Mouse (Mus musculus): ENCODE measurements at regions not wholly inside any gene's neighbourhood (a gene's known extent, or its start where the extent isn't known, plus 50 kb on each side); places are given as distances from the start of the nearest gene placed in this dataset.

GRCm38 (mm10) chr1:90478839-90479238, 123.9 kb upstream of the Cops8 start:
- no peaks in the 10 kb centered on the region for H3K9me3 ChIP-seq (ENCODE audit: control insufficient read depth, insufficient read depth, low read depth, low read length)
- H3K27ac ChIP-seq (ENCODE audit: insufficient read depth, low read depth, low read length, poor library complexity, severe bottlenecking), result no peak overlapping the region
- no peak overlapping the region for H3K4me3 ChIP-seq (ENCODE audit: insufficient read depth in 1 of 2, low read depth in 1 of 2, low read length in 2 of 2, poor library complexity in 1 of 2, severe bottlenecking in 1 of 2)
- in situ Hi-C loops (cut with MboI; ENCODE audit: low sequenced_read_pairs in 2 of 2, unreplicated experiment in 2 of 2), result no loop called here
- TF ChIP-seq MAFK (IDR thresholded peaks at IDR 0.05; ENCODE audit: insufficient read depth, low read depth, low read length) (no peak), CHD2 (IDR thresholded peaks at IDR 0.05; ENCODE audit: low read depth, low read length) (no peak), HCFC1 (IDR thresholded peaks at IDR 0.05; ENCODE audit: borderline replicate concordance, insufficient read depth, low read length) (no peak), ZNF384 (IDR thresholded peaks at IDR 0.05; ENCODE audit: low read depth, low read length) (no peak), ZC3H11A (IDR thresholded peaks at IDR 0.05; ENCODE audit: borderline replicate concordance, low read depth, low read length) (no peak)
- DNase-seq (ENCODE audit: low read depth, low spot score), result no peak
- H3K4me1 ChIP-seq (ENCODE audit: control insufficient read depth in 2 of 2, insufficient read depth in 2 of 2, low read length in 2 of 2, poor library complexity in 1 of 2), result no peaks in the 10 kb centered on the region
- no peaks in the 10 kb centered on the region for H3K36me3 ChIP-seq (ENCODE audit: control insufficient read depth, insufficient read depth, low read length, poor library complexity, severe bottlenecking)
- H3K9ac ChIP-seq (ENCODE audit: insufficient read depth, low read depth, low read length, poor library complexity, severe bottlenecking), result no peak overlapping the region

GRCm38 (mm10) chr1:90481247-90481646, 121.5 kb upstream of the Cops8 start:
- DNase-seq (ENCODE audit: low read depth, low spot score), result no peak
- H3K9ac ChIP-seq (ENCODE audit: insufficient read depth, low read depth, low read length, poor library complexity, severe bottlenecking), result no peak overlapping the region
- H3K4me3 ChIP-seq (ENCODE audit: insufficient read depth in 1 of 2, low read depth in 1 of 2, low read length in 2 of 2, poor library complexity in 1 of 2, severe bottlenecking in 1 of 2), result no peak overlapping the region
- in situ Hi-C loops (cut with MboI; ENCODE audit: low sequenced_read_pairs in 2 of 2, unreplicated experiment in 2 of 2), result no loop called here
- no peaks in the 10 kb centered on the region for H3K36me3 ChIP-seq (ENCODE audit: control insufficient read depth, insufficient read depth, low read length, poor library complexity, severe bottlenecking)
- H3K4me1 ChIP-seq (ENCODE audit: control insufficient read depth in 2 of 2, insufficient read depth in 2 of 2, low read length in 2 of 2, poor library complexity in 1 of 2), result no peaks in the 10 kb centered on the region
- no peak overlapping the region for H3K27ac ChIP-seq (ENCODE audit: insufficient read depth, low read depth, low read length, poor library complexity, severe bottlenecking)
- H3K9me3 ChIP-seq (ENCODE audit: control insufficient read depth, insufficient read depth, low read depth, low read length), result no peaks in the 10 kb centered on the region
- TF ChIP-seq ZNF384 (IDR thresholded peaks at IDR 0.05; ENCODE audit: low read depth, low read length) (no peak), ZC3H11A (IDR thresholded peaks at IDR 0.05; ENCODE audit: borderline replicate concordance, low read depth, low read length) (no peak), HCFC1 (IDR thresholded peaks at IDR 0.05; ENCODE audit: borderline replicate concordance, insufficient read depth, low read length) (no peak), CHD2 (IDR thresholded peaks at IDR 0.05; ENCODE audit: low read depth, low read length) (no peak), MAFK (IDR thresholded peaks at IDR 0.05; ENCODE audit: insufficient read depth, low read depth, low read length) (no peak)

DNA sequence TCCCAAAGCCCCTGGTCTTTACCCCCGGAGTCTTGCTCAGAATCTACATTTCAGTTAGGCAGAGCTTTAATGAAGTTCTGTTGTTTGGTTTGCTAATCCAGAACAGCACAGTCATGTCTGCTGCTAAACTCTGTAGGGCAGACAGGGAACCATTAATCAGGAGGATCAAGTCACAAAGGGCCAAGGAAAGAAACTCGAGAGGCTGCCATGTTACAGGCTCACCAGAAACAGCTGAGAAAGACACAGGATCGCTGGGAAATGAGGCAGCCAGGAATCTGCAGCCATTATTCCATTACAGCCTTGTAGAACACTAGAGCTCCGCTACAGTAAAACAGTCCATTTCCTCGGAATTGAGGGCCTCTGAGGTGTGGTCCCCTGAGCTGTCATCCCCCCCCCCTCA, 121.1 kb upstream of the Cops8 start:
- Histone ChIP-seq H3K9me3 (ENCODE audit: control insufficient read depth, insufficient read depth, low read depth, low read length) (no peaks in the 10 kb centered on the region), H3K4me1 (ENCODE audit: control insufficient read depth in 2 of 2, insufficient read depth in 2 of 2, low read length in 2 of 2, poor library complexity in 1 of 2) (no peaks in the 10 kb centered on the region), H3K9ac (ENCODE audit: insufficient read depth, low read depth, low read length, poor library complexity, severe bottlenecking) (no peak overlapping the region), H3K36me3 (ENCODE audit: control insufficient read depth, insufficient read depth, low read length, poor library complexity, severe bottlenecking) (no peaks in the 10 kb centered on the region), H3K4me3 (ENCODE audit: insufficient read depth in 1 of 2, low read depth in 1 of 2, low read length in 2 of 2, poor library complexity in 1 of 2, severe bottlenecking in 1 of 2) (no peak overlapping the region), H3K27ac (ENCODE audit: insufficient read depth, low read depth, low read length, poor library complexity, severe bottlenecking) (no peak overlapping the region)
- TF ChIP-seq MAFK (IDR thresholded peaks at IDR 0.05; ENCODE audit: insufficient read depth, low read depth, low read length) (no peak), CHD2 (IDR thresholded peaks at IDR 0.05; ENCODE audit: low read depth, low read length) (no peak), ZNF384 (IDR thresholded peaks at IDR 0.05; ENCODE audit: low read depth, low read length) (no peak), ZC3H11A (IDR thresholded peaks at IDR 0.05; ENCODE audit: borderline replicate concordance, low read depth, low read length) (no peak), HCFC1 (IDR thresholded peaks at IDR 0.05; ENCODE audit: borderline replicate concordance, insufficient read depth, low read length) (no peak)
- in situ Hi-C loops (cut with MboI; ENCODE audit: low sequenced_read_pairs in 2 of 2, unreplicated experiment in 2 of 2), result no loop called here
- no peak for DNase-seq (ENCODE audit: low read depth, low spot score)

GRCm38 (mm10) chr1:90486349-90486839, 116.4 kb upstream of the Cops8 start:
- Histone ChIP-seq H3K4me1 (ENCODE audit: control insufficient read depth in 2 of 2, insufficient read depth in 2 of 2, low read length in 2 of 2, poor library complexity in 1 of 2) (peaks cover 0 to 7% of the 10 kb centered on the region in 2 experiments; a peak in 1 of 4 replicates), H3K9ac (ENCODE audit: insufficient read depth, low read depth, low read length, poor library complexity, severe bottlenecking) (no peak overlapping the region), H3K9me3 (ENCODE audit: control insufficient read depth, insufficient read depth, low read depth, low read length) (no peaks in the 10 kb centered on the region), H3K36me3 (ENCODE audit: control insufficient read depth, insufficient read depth, low read length, poor library complexity, severe bottlenecking) (no peaks in the 10 kb centered on the region), H3K4me3 (ENCODE audit: insufficient read depth in 1 of 2, low read depth in 1 of 2, low read length in 2 of 2, poor library complexity in 1 of 2, severe bottlenecking in 1 of 2) (no peak overlapping the region), H3K27ac (ENCODE audit: insufficient read depth, low read depth, low read length, poor library complexity, severe bottlenecking) (no peak overlapping the region)
- no peak for DNase-seq (ENCODE audit: low read depth, low spot score)
- in situ Hi-C loops (cut with MboI; ENCODE audit: low sequenced_read_pairs in 2 of 2, unreplicated experiment in 2 of 2), result no loop called here
- TF ChIP-seq CHD2 (IDR thresholded peaks at IDR 0.05; ENCODE audit: low read depth, low read length) (no peak), MAFK (IDR thresholded peaks at IDR 0.05; ENCODE audit: insufficient read depth, low read depth, low read length) (no peak), ZNF384 (IDR thresholded peaks at IDR 0.05; ENCODE audit: low read depth, low read length) (no peak), HCFC1 (IDR thresholded peaks at IDR 0.05; ENCODE audit: borderline replicate concordance, insufficient read depth, low read length) (no peak), ZC3H11A (IDR thresholded peaks at IDR 0.05; ENCODE audit: borderline replicate concordance, low read depth, low read length) (no peak)

DNA sequence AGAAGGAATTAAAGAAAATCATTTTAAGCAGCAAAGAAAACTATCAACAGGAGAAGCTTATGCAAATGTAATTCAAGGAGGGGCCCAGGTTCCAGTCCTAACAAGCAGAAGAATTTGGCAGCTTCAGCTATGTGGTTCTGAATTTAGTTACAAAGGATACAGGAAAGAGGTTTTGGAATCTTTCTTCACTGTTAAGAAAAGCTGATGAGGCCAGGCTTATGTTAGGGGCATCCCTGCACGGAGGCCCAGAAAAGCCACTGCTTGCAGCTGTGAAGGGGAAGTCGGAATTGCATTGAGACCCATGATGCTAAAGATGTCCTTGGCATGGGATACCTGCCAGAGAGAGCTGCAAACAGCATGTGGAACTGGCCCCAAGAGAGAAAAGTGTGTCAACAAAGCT, 114.9 kb upstream of the Cops8 start:
- no peak overlapping the region for H3K27ac ChIP-seq (ENCODE audit: insufficient read depth, low read depth, low read length, poor library complexity, severe bottlenecking)
- no peak overlapping the region for H3K4me3 ChIP-seq (ENCODE audit: insufficient read depth in 1 of 2, low read depth in 1 of 2, low read length in 2 of 2, poor library complexity in 1 of 2, severe bottlenecking in 1 of 2)
- no peaks in the 10 kb centered on the region for H3K36me3 ChIP-seq (ENCODE audit: control insufficient read depth, insufficient read depth, low read length, poor library complexity, severe bottlenecking)
- H3K9ac ChIP-seq (ENCODE audit: insufficient read depth, low read depth, low read length, poor library complexity, severe bottlenecking), result no peak overlapping the region
- in situ Hi-C loops (cut with MboI; ENCODE audit: low sequenced_read_pairs in 2 of 2, unreplicated experiment in 2 of 2), result no loop called here
- H3K9me3 ChIP-seq (ENCODE audit: control insufficient read depth, insufficient read depth, low read depth, low read length), result no peaks in the 10 kb centered on the region
- no peak for DNase-seq (ENCODE audit: low read depth, low spot score)
- no peak for TF ChIP-seq ZNF384 (IDR thresholded peaks at IDR 0.05; ENCODE audit: low read depth, low read length)
- no peak for TF ChIP-seq HCFC1 (IDR thresholded peaks at IDR 0.05; ENCODE audit: borderline replicate concordance, insufficient read depth, low read length)
- TF ChIP-seq ZC3H11A (IDR thresholded peaks at IDR 0.05; ENCODE audit: borderline replicate concordance, low read depth, low read length), result no peak
- no peak for TF ChIP-seq CHD2 (IDR thresholded peaks at IDR 0.05; ENCODE audit: low read depth, low read length)
- TF ChIP-seq MAFK (IDR thresholded peaks at IDR 0.05; ENCODE audit: insufficient read depth, low read depth, low read length), result no peak
- peaks cover 0 to 7% of the 10 kb centered on the region in 2 experiments; a peak in 1 of 4 replicates for H3K4me1 ChIP-seq (ENCODE audit: control insufficient read depth in 2 of 2, insufficient read depth in 2 of 2, low read length in 2 of 2, poor library complexity in 1 of 2)
